Mouse (Mus musculus) testis, postnatal 14 days (tissue): ENCODE measurements at regions not wholly inside any gene's neighbourhood (a gene's known extent, or its start where the extent isn't known, plus 50 kb on each side); places are given as distances from the start of the nearest gene placed in this dataset.

Experiments
- DNase-seq: peaks from one replicate; pipeline ENCODE4 v3.0.0; 2021; ENCODE audit warnings: low spot score

DNA sequence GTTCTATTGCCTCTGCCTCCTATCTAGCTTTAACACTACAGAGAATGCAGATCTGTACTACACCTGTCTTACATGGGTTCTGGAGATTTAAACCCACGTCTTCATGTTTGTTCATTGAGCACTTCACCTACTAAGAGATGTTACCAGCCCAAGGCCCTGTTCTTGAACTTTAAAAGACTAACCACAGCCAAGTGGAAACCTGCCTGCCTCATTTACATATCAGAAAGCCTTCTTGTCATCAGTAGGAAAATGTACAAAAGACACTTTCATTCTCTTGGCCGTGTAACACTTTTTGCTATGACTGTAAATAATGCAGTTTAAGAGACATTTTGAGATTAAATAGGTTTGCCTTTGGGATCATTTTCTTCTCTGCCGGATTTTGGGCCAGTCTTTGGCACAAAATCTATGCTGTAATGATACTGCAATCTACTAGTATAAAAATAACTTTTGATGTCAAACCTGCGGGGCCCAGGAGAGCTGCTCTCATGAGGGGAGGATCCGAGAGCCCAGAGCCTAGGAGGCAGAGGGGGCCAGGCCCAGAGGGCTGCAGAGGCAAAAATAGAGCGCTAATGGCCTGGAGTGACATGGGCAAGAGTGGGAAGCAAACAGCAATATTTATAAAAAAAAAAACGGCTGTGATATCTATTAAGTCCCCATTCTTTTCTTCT, 318.4 kb upstream of the Myo3a start:
- DNase-seq, result no peak

GRCm38 (mm10) chr2:21909481-21909966, 317.8 kb upstream of the Myo3a start:
- DNase-seq, result peak; percentile 19

GRCm38 (mm10) chr2:21917804-21918690, 309.3 kb upstream of the Myo3a start:
- DNase-seq, result peak; percentile 27

DNA sequence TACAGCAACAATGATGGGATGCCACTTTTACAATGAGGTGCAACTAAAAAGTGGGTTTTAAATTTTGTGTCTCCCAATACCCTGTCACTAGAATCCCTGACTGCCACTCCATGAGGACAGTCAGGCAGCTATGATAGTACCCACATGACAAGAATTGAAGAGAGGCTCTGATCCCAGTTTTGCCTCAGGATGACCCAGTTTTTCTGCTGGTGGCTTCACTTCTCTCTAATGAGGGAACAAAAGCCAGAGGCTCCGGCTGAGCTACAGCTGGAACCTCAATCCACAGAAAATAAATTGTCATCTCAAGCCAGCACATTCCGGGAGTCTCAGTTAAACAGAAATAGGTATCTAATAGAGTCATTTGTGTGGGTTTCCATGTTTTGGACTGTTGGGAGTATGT, 308.2 kb upstream of the Myo3a start:
- no peak for DNase-seq

- no peak for DNase-seq
Observed at GRCm38 (mm10) chr2:21927656-21928055, 299.6 kb upstream of the Myo3a start.

DNA sequence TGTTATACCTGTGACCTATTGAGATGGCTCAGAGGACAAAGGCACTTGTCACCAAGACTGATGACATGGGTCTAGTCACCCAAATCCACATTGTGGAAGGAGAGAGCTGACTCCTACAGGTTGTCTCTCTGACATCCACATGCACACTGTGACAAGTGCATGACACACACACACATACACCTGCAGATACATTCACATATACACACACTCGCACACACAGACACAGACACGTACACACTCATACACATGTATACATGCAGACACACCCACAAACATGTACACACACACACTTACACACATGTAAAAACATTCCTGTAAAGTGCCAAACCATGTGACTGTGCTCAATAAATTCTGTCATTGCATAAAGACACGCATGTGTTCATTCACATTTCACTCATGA, 287.3 kb upstream of the Myo3a start:
- DNase-seq, result no peak

DNA sequence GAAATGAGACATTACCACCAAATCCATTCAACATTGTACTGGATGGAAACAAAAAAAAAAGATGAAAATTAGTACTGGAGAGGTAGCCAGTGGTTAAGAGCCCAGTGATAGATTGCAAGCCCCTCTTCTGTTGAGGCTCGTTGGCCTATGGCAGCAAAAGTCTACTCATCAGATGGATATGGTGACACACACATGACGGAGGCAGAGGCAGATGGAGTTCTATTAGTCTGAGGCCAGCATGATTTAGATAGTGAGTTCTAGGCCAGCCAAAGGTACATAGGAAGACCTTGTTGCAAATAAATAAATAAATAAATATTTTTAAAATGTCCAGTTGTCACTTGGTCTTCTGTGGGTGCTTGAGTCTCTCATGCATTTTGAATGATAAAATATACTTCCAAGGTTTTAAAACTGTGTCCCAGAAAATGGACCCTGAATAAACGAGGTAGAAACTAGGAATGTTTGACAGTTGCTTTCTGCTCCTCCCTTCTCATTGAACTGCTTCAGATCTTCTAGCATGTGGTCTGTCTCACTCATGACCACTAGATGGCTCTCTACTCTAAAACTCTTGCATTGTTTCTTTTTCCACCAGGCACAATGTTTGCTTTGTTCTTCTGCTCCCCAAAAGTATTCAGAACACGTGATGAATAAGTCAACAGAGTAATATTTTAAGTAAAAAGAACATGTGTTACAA, 286.4 kb upstream of the Myo3a start:
- no peak for DNase-seq

DNA sequence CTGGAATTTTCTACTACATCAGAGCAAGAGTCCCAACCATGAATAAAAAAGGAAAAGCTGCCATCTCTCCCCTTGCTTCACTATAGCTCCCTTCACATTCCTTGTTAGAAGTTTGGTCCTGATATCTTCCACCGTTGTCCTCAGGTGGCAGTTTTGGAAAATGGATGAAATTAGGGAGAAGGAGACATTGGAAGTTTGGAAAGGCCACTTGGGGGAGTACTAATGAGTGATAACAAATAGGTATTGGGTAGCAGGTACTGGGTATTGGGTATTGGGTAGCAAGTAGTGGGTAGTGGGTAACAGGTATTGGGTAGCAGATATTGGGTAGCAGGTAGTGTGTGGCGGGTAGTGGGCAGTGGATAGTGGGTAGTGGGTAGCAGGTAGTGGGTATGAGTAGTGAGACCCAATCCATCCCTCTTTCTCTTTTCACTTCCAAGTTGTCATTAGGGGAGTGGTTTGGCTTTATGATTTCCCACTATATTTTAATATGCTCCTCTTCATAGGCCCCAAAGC, 285.8 kb upstream of the Myo3a start:
- DNase-seq, result no peak

GRCm38 (mm10) chr2:21943676-21944075, 283.6 kb upstream of the Myo3a start:
- no peak for DNase-seq

GRCm38 (mm10) chr2:21946484-21946883, 280.8 kb upstream of the Myo3a start:
- no peak for DNase-seq

DNA sequence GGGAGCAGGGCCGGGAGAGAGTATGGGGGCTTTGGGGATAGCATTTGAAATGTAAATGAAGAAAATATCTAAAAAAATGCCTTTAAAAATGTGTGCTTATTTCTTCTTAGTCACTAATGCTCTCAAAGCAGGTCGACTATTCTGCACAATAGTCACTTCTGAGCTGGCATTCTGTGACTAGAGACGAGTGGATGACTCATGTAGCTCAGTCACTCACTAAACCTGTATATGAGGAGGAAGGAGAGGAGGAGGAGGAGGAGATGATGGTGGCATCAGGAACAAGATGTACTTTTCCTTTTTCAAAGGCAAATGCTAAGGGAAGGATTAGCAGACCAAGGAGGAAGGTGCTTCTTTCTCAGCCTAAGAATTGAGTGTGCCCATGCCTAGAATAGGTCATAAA, 276.0 kb upstream of the Myo3a start:
- DNase-seq, result no peak

GRCm38 (mm10) chr2:21956112-21956963, 271.0 kb upstream of the Myo3a start:
- no peak for DNase-seq

GRCm38 (mm10) chr2:21958365-21958764, 268.9 kb upstream of the Myo3a start:
- no peak for DNase-seq

- DNase-seq, result no peak
Observed at GRCm38 (mm10) chr2:21958802-21959201, 268.5 kb upstream of the Myo3a start.

- DNase-seq, result no peak
Observed at GRCm38 (mm10) chr2:21963343-21964026, 263.8 kb upstream of the Myo3a start.

DNA sequence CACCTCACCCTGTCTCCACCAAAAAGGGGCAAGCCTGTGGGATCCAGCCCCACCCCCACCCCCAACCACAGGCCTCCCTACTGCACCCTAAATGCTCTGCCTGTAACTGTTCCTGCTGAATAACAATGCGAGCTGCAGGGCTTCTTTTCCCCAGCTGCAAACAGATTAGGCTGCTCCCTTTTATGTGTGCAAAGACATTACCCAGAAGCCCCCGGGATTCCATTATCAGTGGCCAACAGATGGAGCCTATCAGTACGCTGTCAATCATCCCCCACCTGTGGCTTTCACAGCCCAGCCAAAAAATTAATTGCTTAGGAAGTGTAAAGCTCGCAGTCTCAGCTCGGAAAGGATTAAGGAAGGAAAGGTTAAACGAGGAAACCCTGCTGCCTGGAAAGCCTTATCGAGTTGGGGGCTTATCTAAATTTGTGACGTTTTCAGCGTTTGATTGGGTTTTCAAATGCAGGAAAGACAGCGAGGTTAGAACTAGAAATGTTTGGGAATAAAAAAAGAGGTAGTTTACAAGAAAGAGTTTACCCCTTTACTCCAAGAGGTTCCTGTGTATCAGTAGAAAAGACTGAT, 263.2 kb upstream of the Myo3a start:
- no peak for DNase-seq

GRCm38 (mm10) chr2:21970774-21971406, 256.4 kb upstream of the Myo3a start:
- no peak for DNase-seq

GRCm38 (mm10) chr2:21974599-21974998, 252.7 kb upstream of the Myo3a start:
- no peak for DNase-seq

GRCm38 (mm10) chr2:21975547-21975946, 251.8 kb upstream of the Myo3a start:
- DNase-seq, result no peak

DNA sequence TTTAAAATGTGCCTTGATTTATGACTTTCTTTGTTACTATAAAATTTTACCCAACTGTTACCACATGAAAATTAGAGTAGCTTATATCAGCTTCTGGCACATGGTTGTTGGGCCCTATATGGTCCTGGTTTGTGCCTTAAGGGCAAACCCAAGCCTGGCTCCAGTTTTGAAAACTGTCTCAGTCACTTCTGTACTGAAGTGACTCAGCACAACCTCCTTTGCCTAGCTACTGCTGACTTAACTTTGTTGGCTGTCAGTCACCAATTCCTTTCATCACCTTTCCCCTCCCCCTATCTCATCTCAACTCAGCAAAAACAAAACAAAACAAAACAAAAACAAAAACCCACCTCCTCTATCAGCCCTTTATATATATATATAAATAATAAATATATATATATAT, 251.0 kb upstream of the Myo3a start:
- DNase-seq, result no peak
